Mouse (Mus musculus) embryonic facial prominence, embryonic 14.5 days (tissue): ENCODE results near the gene Fam222a. TPM values are rescaled to one million over a fixed set of nuclear protein-coding genes. Genes with fewer than 3 reads are reported as not detected.

Experiments used
- ATAC-seq: fragments of 200-750 bp; cut with Nextera tagmentation; 2 replicates; pipeline ENCODE4 v1.8.0; 2017; ENCODE audit warnings: low read depth, moderate number of reproducible peaks, moderate TSS enrichment
- DNase-seq: peaks from one replicate; pipeline ENCODE4 v3.0.0-alpha.2; 2015; ENCODE audit warnings: low spot score
- H3K27ac ChIP-seq: fragments of 300-500 bp; sonication (generic); replicated peaks from 2 replicates; pipeline ENCODE4 v1.5.1; 2014; ENCODE audit warnings: low read depth, mild to moderate bottlenecking, low read length, moderate library complexity
- H3K27me3 ChIP-seq: fragments of 300-500 bp; sonication (generic); replicated peaks from 2 replicates; pipeline ENCODE4 v1.6.1; 2014; ENCODE audit warnings: low read length; ENCODE audit not compliant: control insufficient read depth, insufficient read depth
- H3K36me3 ChIP-seq: fragments of 300-500 bp; sonication (generic); 2 replicates; pipeline ENCODE4 v1.6.1; 2014; ENCODE audit warnings: low read length, mixed read lengths; ENCODE audit not compliant: control insufficient read depth, insufficient read depth
- H3K4me1 ChIP-seq: fragments of 300-500 bp; sonication (generic); 2 replicates; pipeline ENCODE4 v1.6.1; 2014; ENCODE audit warnings: antibody characterized with exemption, low read length; ENCODE audit not compliant: control insufficient read depth, insufficient read depth
- H3K4me2 ChIP-seq: fragments of 300-500 bp; sonication (generic); 2 replicates; pipeline ENCODE4 v1.6.1; 2014; ENCODE audit warnings: low read depth, mild to moderate bottlenecking, low read length, moderate library complexity, mixed read lengths
- H3K4me3 ChIP-seq: fragments of 300-500 bp; sonication (generic); 2 replicates; pipeline ENCODE4 v1.5.1; 2014; ENCODE audit warnings: low read depth, mild to moderate bottlenecking, low read length
- H3K9ac ChIP-seq: fragments of 300-500 bp; sonication (generic); 2 replicates; pipeline ENCODE4 v1.6.1; 2014; ENCODE audit warnings: low read depth, mild to moderate bottlenecking, low read length, moderate library complexity, mixed read lengths
- H3K9me3 ChIP-seq: fragments of 300-500 bp; sonication (generic); 2 replicates; pipeline ENCODE4 v1.6.1; 2016; ENCODE audit warnings: low read length; ENCODE audit not compliant: control insufficient read depth
- WGBS: fragments of 180-500 bp; shearing (Covaris S2); extraction: QIAGEN DNeasy Blood & Tissue Kit; methylation state at CpG from one replicate; pipeline ENCODE4 v1.1.7; 2014; 5-methylcytosine and 5-hydroxymethylcytosine counted together
- polyA plus RNA-seq: library from polyadenylated mRNA; unstranded; fragments of >200 nt; fragmentation: Nextera tagmentation; extraction: Ambion mirVana; gene quantifications from 2 replicates; pipeline ENCODE4 v1.2.1, GENCODE M21; 2014

Fam222a gene
- polyA plus RNA-seq, 1 experiment from 2014 or later = 1.4 TPM

GRCm38 (mm10) chr5:114552507-114553208 is 15.2 kb upstream of the Fam222a start:
- Histone ChIP-seq H3K9ac (no peak overlapping the region), H3K4me3 (no peak overlapping the region), H3K27me3 (no peaks in the 10 kb centered on the region), H3K27ac (no peak overlapping the region), H3K4me1 (peaks cover 10% of the 10 kb centered on the region; the same call in 1 of the 2 replicates), H3K9me3 (no peaks in the 10 kb centered on the region), H3K36me3 (no peaks in the 10 kb centered on the region), H3K4me2 (no peak overlapping the region)
- no peak for DNase-seq
- ATAC-seq = no peak
- WGBS = 72% methylated on average over 13 of the region's 13 CpGs

- no peak for DNase-seq
Observed at GRCm38 (mm10) chr5:114553706-114554105, 14.1 kb upstream of the Fam222a start.

GRCm38 (mm10) chr5:114555424-114555823 is 12.4 kb upstream of the Fam222a start:
- no peak overlapping the region for H3K4me2 ChIP-seq
- WGBS = 86% methylated on average over 2 of the region's 2 CpGs
- no peak overlapping the region for H3K4me3 ChIP-seq
- no peak overlapping the region for H3K9ac ChIP-seq
- H3K27ac ChIP-seq = no peak overlapping the region
- no peak for ATAC-seq
- H3K4me1 ChIP-seq = peaks cover 15% of the 10 kb centered on the region; the same call in 1 of the 2 replicates
- no peaks in the 10 kb centered on the region for H3K9me3 ChIP-seq
- no peaks in the 10 kb centered on the region for H3K36me3 ChIP-seq
- no peaks in the 10 kb centered on the region for H3K27me3 ChIP-seq
- no peak for DNase-seq

More at GRCm38 (mm10) chr5:114553706-114554105, 14.1 kb upstream of the Fam222a start:
- no peak overlapping the region for H3K4me2 ChIP-seq
- no peaks in the 10 kb centered on the region for H3K9me3 ChIP-seq
- no peak overlapping the region for H3K4me3 ChIP-seq
- no peak overlapping the region for H3K27ac ChIP-seq
- no peak for ATAC-seq
- no peaks in the 10 kb centered on the region for H3K36me3 ChIP-seq
- peaks cover 15% of the 10 kb centered on the region; the same call in 1 of the 2 replicates for H3K4me1 ChIP-seq
- no peaks in the 10 kb centered on the region for H3K27me3 ChIP-seq
- H3K9ac ChIP-seq = no peak overlapping the region
- 30% methylated on average over 8 of the region's 8 CpGs for WGBS

GRCm38 (mm10) chr5:114556109-114556508 is 11.7 kb upstream of the Fam222a start:
- Histone ChIP-seq H3K4me2 (no peak overlapping the region), H3K27me3 (no peaks in the 10 kb centered on the region), H3K4me1 (peaks cover 15% of the 10 kb centered on the region; the same call in 1 of the 2 replicates), H3K27ac (no peak overlapping the region), H3K36me3 (no peaks in the 10 kb centered on the region), H3K4me3 (no peak overlapping the region), H3K9me3 (no peaks in the 10 kb centered on the region), H3K9ac (no peak overlapping the region)
- ATAC-seq (no peak), DNase-seq (no peak)
- 72% methylated on average over 11 of the region's 11 CpGs for WGBS

- Histone ChIP-seq H3K4me1 (peaks cover 13% of the 10 kb centered on the region; the same call in 1 of the 2 replicates), H3K4me2 (no peak overlapping the region)
- 48% methylated on average over 20 of the region's 20 CpGs for WGBS
Observed at GRCm38 (mm10) chr5:114557765-114558731, 9.8 kb upstream of the Fam222a start.

GRCm38 (mm10) chr5:114560533-114560936 is 7.3 kb upstream of the Fam222a start:
- no peak overlapping the region for H3K27ac ChIP-seq
- no peak overlapping the region for H3K9ac ChIP-seq
- no peaks in the 10 kb centered on the region for H3K27me3 ChIP-seq
- H3K4me3 ChIP-seq = no peak overlapping the region
- DNase-seq (no peak), ATAC-seq (0 out of 2 replicates have a peak, but pooled peaks have one; percentile 28)
- no peak overlapping the region for H3K4me2 ChIP-seq
- H3K36me3 ChIP-seq = no peaks in the 10 kb centered on the region
- peaks cover 8% of the 10 kb centered on the region; the same call in 1 of the 2 replicates for H3K9me3 ChIP-seq
- WGBS = 24% methylated on average over 8 of the region's 9 CpGs
- H3K4me1 ChIP-seq = 0 out of 2 replicates have a peak, but pooled peaks cover 5% of the 10 kb centered on the region

More at GRCm38 (mm10) chr5:114557765-114558731, 9.8 kb upstream of the Fam222a start:
- 0 out of 2 replicates have a peak overlapping the region, but pooled peaks have one; percentile 25 for H3K9ac ChIP-seq
- H3K27me3 ChIP-seq = no peaks in the 10 kb centered on the region
- DNase-seq (no peak), ATAC-seq (peak; percentile 44; the same call in 1 of the 2 replicates)
- H3K36me3 ChIP-seq = no peaks in the 10 kb centered on the region
- H3K9me3 ChIP-seq = no peaks in the 10 kb centered on the region
- H3K4me3 ChIP-seq = no peak overlapping the region
- H3K27ac ChIP-seq = no peak overlapping the region

- H3K4me2 ChIP-seq = no peak overlapping the region
Observed at GRCm38 (mm10) chr5:114560965-114561364, 6.9 kb upstream of the Fam222a start.

GRCm38 (mm10) chr5:114563994-114564393 is 3.8 kb upstream of the Fam222a start:
- peaks cover 2% of the 10 kb centered on the region; the same call in 1 of the 2 replicates for H3K27me3 ChIP-seq
- no peak overlapping the region for H3K9ac ChIP-seq
- no peak for ATAC-seq
- no peak overlapping the region for H3K27ac ChIP-seq
- no peak overlapping the region for H3K4me3 ChIP-seq
- H3K9me3 ChIP-seq = peaks cover 8% of the 10 kb centered on the region; the same call in 1 of the 2 replicates
- no peaks in the 10 kb centered on the region for H3K36me3 ChIP-seq
- no peak for DNase-seq
- H3K4me2 ChIP-seq = no peak overlapping the region
- peaks cover 8% of the 10 kb centered on the region for H3K4me1 ChIP-seq
- 91% methylated on average over 7 of the region's 7 CpGs for WGBS

More at GRCm38 (mm10) chr5:114560965-114561364, 6.9 kb upstream of the Fam222a start:
- ATAC-seq (no peak), DNase-seq (no peak)
- H3K27ac ChIP-seq = no peak overlapping the region
- no peak overlapping the region for H3K9ac ChIP-seq
- WGBS = 58% methylated on average over 5 of the region's 5 CpGs
- 0 out of 2 replicates have a peak, but pooled peaks cover 5% of the 10 kb centered on the region for H3K4me1 ChIP-seq
- H3K4me3 ChIP-seq = no peak overlapping the region
- H3K27me3 ChIP-seq = no peaks in the 10 kb centered on the region
- H3K36me3 ChIP-seq = no peaks in the 10 kb centered on the region
- H3K9me3 ChIP-seq = peaks cover 8% of the 10 kb centered on the region; the same call in 1 of the 2 replicates
